Mouse (Mus musculus): ENCODE measurements around the gene Dedd.

DNA sequence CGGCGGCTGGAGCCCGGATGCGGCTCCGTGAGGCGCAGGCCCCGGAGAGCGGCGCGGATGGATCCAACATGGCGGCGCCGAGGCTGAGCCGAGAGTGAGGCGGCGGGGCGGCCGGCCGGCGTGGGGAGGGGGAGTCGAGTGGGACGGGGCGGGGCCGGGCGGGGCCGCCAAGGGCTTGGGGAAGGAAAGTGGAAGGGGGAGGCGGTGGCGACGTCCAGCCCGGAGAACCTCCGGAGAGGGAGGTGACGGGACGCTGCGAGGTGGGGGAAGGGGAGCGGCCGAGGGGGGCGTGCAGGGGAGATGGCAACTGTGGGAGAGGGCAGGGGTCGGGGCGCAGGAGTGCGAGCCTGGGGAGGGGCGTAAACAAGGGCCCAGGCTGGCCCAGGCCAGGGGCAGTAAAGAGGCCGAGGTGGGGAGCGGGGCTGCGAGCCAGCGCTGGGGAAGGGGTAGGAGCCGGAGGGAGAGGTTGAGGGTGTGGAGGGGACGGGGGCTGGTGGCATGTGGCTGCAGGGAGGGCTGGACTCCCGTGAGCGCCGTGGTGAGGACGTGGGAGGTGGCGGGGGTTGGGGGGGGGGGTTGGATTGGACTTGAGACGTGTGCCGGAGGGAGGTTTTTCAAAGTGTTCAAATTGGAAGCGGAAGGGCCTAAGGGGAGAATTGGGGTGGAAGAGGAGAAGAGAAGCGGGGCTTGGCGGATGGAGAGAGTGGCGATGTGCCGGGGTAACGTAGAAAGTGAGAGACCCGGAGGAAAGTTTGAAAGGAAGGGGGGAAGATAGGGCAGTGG, 679 bp downstream of the Dedd start:
- TF ChIP-seq CTCF (IDR thresholded peaks at IDR 0.05; ENCODE audit: borderline replicate concordance, insufficient read depth, low read depth, low read length) = no peak
- no peak for TF ChIP-seq POLR2A (IDR thresholded peaks at IDR 0.05; ENCODE audit: borderline replicate concordance, insufficient read depth, low read length)

Measured in cerebellum, adult 2 months (tissue).